Mouse (Mus musculus) olfactory bulb, adult 2 months (tissue): ENCODE measurements at regions not wholly inside any gene's neighbourhood (a gene's known extent, or its start where the extent isn't known, plus 50 kb on each side); places are given as distances from the start of the nearest gene placed in this dataset.

ENCODE experiments used
- CTCF ChIP-seq: fragments of 200-500 bp; IDR thresholded peaks from 2 replicates; pipeline ENCODE4 v1.5.1; 2012; ENCODE audit warnings: low read depth, mild to moderate bottlenecking, low read length, moderate library complexity; ENCODE audit not compliant: insufficient read depth
- POLR2A ChIP-seq: fragments of 200-500 bp; IDR thresholded peaks from 2 replicates; pipeline ENCODE4 v1.6.1; 2012; ENCODE audit warnings: mild to moderate bottlenecking, low read depth, low read length, moderate library complexity; ENCODE audit not compliant: insufficient read depth

- TF ChIP-seq POLR2A (no peak), CTCF (no peak)
Observed at GRCm38 (mm10) chr15:68335837-68336236, 1835.1 kb upstream of the Lrrc6 start.
